9 mouse cellular contexts compared by ENCODE assay signal in the genomic region with DNA sequence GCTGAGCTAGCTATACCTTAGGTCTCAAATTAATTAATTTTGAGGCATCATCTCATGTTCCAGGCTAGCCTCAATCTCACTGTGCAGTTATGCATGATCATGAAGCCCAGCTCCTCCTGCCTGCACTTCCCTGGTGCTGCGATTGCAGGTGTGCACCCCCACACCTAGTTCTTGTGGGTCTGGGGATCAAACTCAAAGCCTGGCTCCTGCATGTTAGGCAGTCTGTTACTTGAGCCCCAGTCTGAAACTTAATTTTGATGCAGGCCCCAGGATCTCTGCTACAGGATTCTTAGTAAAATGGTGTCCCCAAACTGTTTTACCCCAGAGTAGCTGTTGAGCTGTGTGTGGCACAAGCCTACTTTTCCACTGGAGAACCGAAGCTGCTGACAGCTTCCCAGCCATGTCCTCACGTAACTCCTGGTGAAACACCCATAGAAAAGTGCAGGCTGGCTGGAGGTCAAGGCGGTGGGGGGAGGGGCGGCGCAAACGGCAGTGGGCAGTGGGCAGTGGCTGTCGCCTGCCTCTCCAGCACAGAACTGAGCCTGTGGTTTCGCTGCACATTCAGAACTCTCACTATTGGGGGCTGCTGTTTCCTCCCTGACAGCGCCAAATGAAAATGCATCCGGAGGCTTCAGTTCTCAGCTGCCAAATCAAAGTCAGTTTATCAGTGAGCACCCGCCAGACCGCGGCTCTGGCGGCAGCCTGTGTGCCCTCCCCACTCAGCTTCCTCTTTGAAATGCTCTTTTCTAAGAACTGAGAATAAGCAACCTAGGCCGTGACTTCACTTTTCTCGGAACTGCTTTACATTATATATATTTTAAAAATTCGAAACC. TPM values are rescaled to one million over a fixed set of nuclear protein-coding genes. Genes with fewer than 3 reads are reported as not detected.
A peak's percentile ranks its signal among the peaks of the same experiment; 100 is the strongest.
DNase-seq lines count a peak whose midpoint lies in the region; ATAC-seq and TF ChIP-seq lines count a peak whose summit lies in the region.
"Had no signal": no experiment of that assay in that cellular context is flagged by ENCODE, and none has a peak within 500 bp of the region (broad histone marks: within the 10 kb centered on the region; RNA-seq: fewer than 3 reads in every experiment).

No protein-coding gene starts in this region.

- H3K4me1 ChIP-seq in cerebellum, adult 2 months (ENCODE audit: control insufficient read depth, insufficient read depth, low read length): peaks cover 10% of the 10 kb centered on the region
- H3K4me1 ChIP-seq in limb, embryonic 10.5 days: peaks cover 37% of the 10 kb centered on the region
- H3K4me1 ChIP-seq in midbrain, embryonic 10.5 days: peaks cover 25% of the 10 kb centered on the region
- peaks cover 10% of the 10 kb centered on the region; the same call in 1 of the 2 replicates for H3K4me1 ChIP-seq in stomach, embryonic 14.5 days (ENCODE audit: control insufficient read depth, insufficient read depth, low read length)

- intact Hi-C loops in heart, postnatal 14 days (cut with DNase I): no loop called here

- H3K4me2 ChIP-seq in stomach, embryonic 14.5 days (replicated peaks; ENCODE audit: low read depth, low read length): peak overlapping the region; percentile 21

- H3K4me3 ChIP-seq in cerebellum, adult 2 months (replicated peaks; ENCODE audit: insufficient read depth, low read depth, low read length): peak overlapping the region; percentile 20
- peak overlapping the region; percentile 37 for H3K4me3 ChIP-seq in limb, embryonic 10.5 days
- peak overlapping the region; percentile 33 for H3K4me3 ChIP-seq in midbrain, embryonic 10.5 days
- H3K4me3 ChIP-seq in stomach, embryonic 14.5 days (ENCODE audit: low read depth, low read length): no peak overlapping the region; the same call in 1 of the 2 replicates

- H3K27me3 ChIP-seq in cerebellum, adult 2 months (ENCODE audit: control insufficient read depth, insufficient read depth, low read length): no peaks in the 10 kb centered on the region
- H3K27me3 ChIP-seq in limb, embryonic 10.5 days (ENCODE audit: low read depth, poor library complexity, severe bottlenecking): no peaks in the 10 kb centered on the region
- H3K27me3 ChIP-seq in midbrain, embryonic 10.5 days (ENCODE audit: low read depth, poor library complexity, severe bottlenecking): no peaks in the 10 kb centered on the region
- H3K27me3 ChIP-seq in stomach, embryonic 14.5 days (ENCODE audit: control insufficient read depth, insufficient read depth, low read length): no peaks in the 10 kb centered on the region

- TF ChIP-seq CTCF in cerebellum, adult 2 months (IDR thresholded peaks at IDR 0.05; ENCODE audit: borderline replicate concordance, insufficient read depth, low read depth, low read length): no peak

- TF ChIP-seq POLR2A in cerebellum, adult 2 months (IDR thresholded peaks at IDR 0.05; ENCODE audit: borderline replicate concordance, insufficient read depth, low read length): no peak

- no peak overlapping the region for H3K27ac ChIP-seq in cerebellum, adult 2 months (ENCODE audit: insufficient read depth, low read length)
- peak overlapping the region; percentile 70 for H3K27ac ChIP-seq in limb, embryonic 10.5 days
- H3K27ac ChIP-seq in midbrain, embryonic 10.5 days (replicated peaks): peak overlapping the region; percentile 68
- no peak overlapping the region; the same call in 1 of the 2 replicates for H3K27ac ChIP-seq in stomach, embryonic 14.5 days (ENCODE audit: low read length)
- H3K27ac ChIP-seq: macrophage had no signal

- no peak overlapping the region for H3K9ac ChIP-seq in stomach, embryonic 14.5 days (replicated peaks; ENCODE audit: low read depth, low read length)

- WGBS in cerebellum, adult 2 months: 23% methylated on average over 18 of the region's 18 CpGs
- 16% methylated on average over 18 of the region's 18 CpGs for WGBS in limb, embryonic 10.5 days
- WGBS in midbrain, embryonic 10.5 days: 34% methylated on average over 18 of the region's 18 CpGs
- WGBS in stomach, embryonic 14.5 days: 11% methylated on average over 18 of the region's 18 CpGs

- peaks cover 24% of the 10 kb centered on the region for H3K36me3 ChIP-seq in limb, embryonic 10.5 days
- H3K36me3 ChIP-seq in midbrain, embryonic 10.5 days: peaks cover 22% of the 10 kb centered on the region
- H3K36me3 ChIP-seq in stomach, embryonic 14.5 days (ENCODE audit: control insufficient read depth, insufficient read depth, low read length): no peaks in the 10 kb centered on the region

- ATAC-seq in stomach, embryonic 14.5 days (ENCODE audit: insufficient number of reproducible peaks, insufficient read depth, low FRiP score, low read depth): no peak; the same call in 1 of the 2 replicates

- no peaks in the 10 kb centered on the region for H3K9me3 ChIP-seq in limb, embryonic 10.5 days (replicated peaks)
- H3K9me3 ChIP-seq in midbrain, embryonic 10.5 days (replicated peaks): no peaks in the 10 kb centered on the region
- H3K9me3 ChIP-seq in stomach, embryonic 14.5 days (ENCODE audit: control insufficient read depth, low read depth, low read length): no peaks in the 10 kb centered on the region

- no peak for DNase-seq in cerebellum, adult 2 months
- no peak for DNase-seq in cerebellum, postnatal 36 days
- DNase-seq in embryo, embryonic 11 days: peak; percentile 59
- peak; percentile 46 to 55 for DNase-seq in heart, postnatal 14 days
- DNase-seq in limb, embryonic 10.5 days (ENCODE audit: low spot score): peak; percentile 71
- DNase-seq in midbrain, embryonic 10.5 days (ENCODE audit: low spot score): peak; percentile 52
- no peak for DNase-seq in gastrocnemius, adult 8-10 months (ENCODE audit: low spot score in 2 of 2)

RNA-seq across cellular contexts. Expression of a gene that starts 8.8 kb away (rescaled TPM):
- 0.52 and 0.74 TPM in 2 replicates for polyA plus RNA-seq in cerebellum, adult 2 months (2012; rRNA removed)
- total RNA-seq in heart, postnatal 14 days (2021): 1 to 10 TPM in 1 of 2 experiments, under 1 TPM in 1; 0.55 to 1.4 TPM
- 4.2 and 4.8 TPM in 2 replicates for polyA plus RNA-seq in limb, embryonic 10.5 days (2016; fragmentation: Nextera tagmentation; extraction: Ambion mirVana)
- 3.7 and 4.5 TPM in 2 replicates for polyA plus RNA-seq in midbrain, embryonic 10.5 days (2016; fragmentation: Nextera tagmentation; extraction: Ambion mirVana)
- polyA plus RNA-seq in stomach, embryonic 14.5 days (2014; fragmentation: Nextera tagmentation; extraction: Ambion mirVana): 4.6 and 5.1 TPM in 2 replicates
- total RNA-seq in gastrocnemius, adult 8-10 months (2022): 1 to 10 TPM in 2 of 4 experiments, under 1 TPM in 2; 0.48 to 1.8 (median 1.0) TPM

RNA-seq across cellular contexts. Expression of a gene that starts 31.0 kb away (rescaled TPM):
- polyA plus RNA-seq in cerebellum, adult 2 months (2012; rRNA removed): not detected in 2 replicates
- total RNA-seq in heart, postnatal 14 days (2021): not detected
- polyA plus RNA-seq in limb, embryonic 10.5 days (2016; fragmentation: Nextera tagmentation; extraction: Ambion mirVana): not detected in 2 replicates
- polyA plus RNA-seq in midbrain, embryonic 10.5 days (2016; fragmentation: Nextera tagmentation; extraction: Ambion mirVana): not detected in 2 replicates
- polyA plus RNA-seq in stomach, embryonic 14.5 days (2014; fragmentation: Nextera tagmentation; extraction: Ambion mirVana): not detected in 2 replicates
- not detected for total RNA-seq in gastrocnemius, adult 8-10 months (2022)
- polyA plus RNA-seq: macrophage had no signal

RNA-seq across cellular contexts. Expression of a gene that starts 38.1 kb away (rescaled TPM):
- not detected in 2 replicates for polyA plus RNA-seq in cerebellum, adult 2 months (2012; rRNA removed)
- total RNA-seq in heart, postnatal 14 days (2021): not detected
- not detected in 2 replicates for polyA plus RNA-seq in limb, embryonic 10.5 days (2016; fragmentation: Nextera tagmentation; extraction: Ambion mirVana)
- polyA plus RNA-seq in midbrain, embryonic 10.5 days (2016; fragmentation: Nextera tagmentation; extraction: Ambion mirVana): not detected in 2 replicates
- polyA plus RNA-seq in stomach, embryonic 14.5 days (2014; fragmentation: Nextera tagmentation; extraction: Ambion mirVana): not detected in 2 replicates
- total RNA-seq in gastrocnemius, adult 8-10 months (2022): not detected
- polyA plus RNA-seq: macrophage had no signal

RNA-seq across cellular contexts. Expression of a gene that starts 47.8 kb away (rescaled TPM):
- polyA plus RNA-seq in cerebellum, adult 2 months (2012; rRNA removed): not detected in 2 replicates
- total RNA-seq in heart, postnatal 14 days (2021): not detected
- polyA plus RNA-seq in limb, embryonic 10.5 days (2016; fragmentation: Nextera tagmentation; extraction: Ambion mirVana): not detected in 2 replicates
- not detected in 2 replicates for polyA plus RNA-seq in midbrain, embryonic 10.5 days (2016; fragmentation: Nextera tagmentation; extraction: Ambion mirVana)
- not detected in 2 replicates for polyA plus RNA-seq in stomach, embryonic 14.5 days (2014; fragmentation: Nextera tagmentation; extraction: Ambion mirVana)
- not detected for total RNA-seq in gastrocnemius, adult 8-10 months (2022)
- polyA plus RNA-seq: macrophage had no signal

RNA-seq across cellular contexts. Expression of a gene that starts 53.0 kb away (rescaled TPM):
- not detected in 2 replicates for polyA plus RNA-seq in cerebellum, adult 2 months (2012; rRNA removed)
- total RNA-seq in heart, postnatal 14 days (2021): not detected
- polyA plus RNA-seq in limb, embryonic 10.5 days (2016; fragmentation: Nextera tagmentation; extraction: Ambion mirVana): not detected in 2 replicates
- polyA plus RNA-seq in midbrain, embryonic 10.5 days (2016; fragmentation: Nextera tagmentation; extraction: Ambion mirVana): not detected in 2 replicates
- polyA plus RNA-seq in stomach, embryonic 14.5 days (2014; fragmentation: Nextera tagmentation; extraction: Ambion mirVana): not detected in 2 replicates
- total RNA-seq in gastrocnemius, adult 8-10 months (2022): not detected
- polyA plus RNA-seq: macrophage had no signal

Comparison
In these comparisons a context has a peak if more than half of its experiments do, and no peak if none do; other contexts are left out.
1. DNase-seq: peak in embryo, embryonic 11 days (single experiment), heart, postnatal 14 days (2 of 2), limb, embryonic 10.5 days (single experiment) and midbrain, embryonic 10.5 days (single experiment); none in cerebellum, adult 2 months (0 of 2), cerebellum, postnatal 36 days (0 of 2) and gastrocnemius, adult 8-10 months (0 of 2).
2. H3K27ac ChIP-seq: peak in limb, embryonic 10.5 days (single experiment) and midbrain, embryonic 10.5 days (single experiment); none in cerebellum, adult 2 months (single experiment) and stomach, embryonic 14.5 days (single experiment).